Mouse (Mus musculus) myocyte (in vitro differentiated cells): ENCODE results near the gene Spaca9. TPM values are rescaled to one million over a fixed set of nuclear protein-coding genes. Genes with fewer than 3 reads are reported as not detected.

Experiments
- H3K27me3 ChIP-seq: one replicate; pipeline ENCODE4 v1.6.1; 2011; ENCODE audit not compliant: control insufficient read depth, insufficient read depth, insufficient read length
- H3K36me3 ChIP-seq: one replicate; pipeline ENCODE4 v1.6.1; 2011; ENCODE audit not compliant: control insufficient read depth, insufficient read depth
- H3K4me2 ChIP-seq: one replicate; pipeline ENCODE4 v1.6.1; 2011; ENCODE audit warnings: low read depth, control low read depth
- H3K4me3 ChIP-seq: one replicate; pipeline ENCODE4 v1.5.1; 2011; ENCODE audit warnings: mild to moderate bottlenecking, control low read depth, moderate library complexity
- H3K79me2 ChIP-seq: one replicate; pipeline ENCODE4 v1.6.1; 2011; ENCODE audit not compliant: control insufficient read depth, insufficient read depth
- H3ac ChIP-seq: one replicate; pipeline ENCODE4 v1.6.1; 2011; ENCODE audit not compliant: control insufficient read depth, insufficient read length
- CEBPB ChIP-seq: IDR thresholded peaks from 2 replicates; pipeline ENCODE4 v1.6.1; 2011; ENCODE audit warnings: mild to moderate bottlenecking, moderate library complexity; ENCODE audit not compliant: poor library complexity, insufficient read depth, severe bottlenecking
- E2F4 ChIP-seq: IDR thresholded peaks from one replicate; pipeline ENCODE4 v1.6.1; 2011; ENCODE audit warnings: mild to moderate bottlenecking, control low read depth, moderate library complexity; ENCODE audit not compliant: insufficient read depth
- MAX ChIP-seq: IDR thresholded peaks from one replicate; pipeline ENCODE4 v1.6.1; 2011; ENCODE audit warnings: low read depth, mild to moderate bottlenecking, control low read depth
- MYOD1 ChIP-seq, 3 experiments: IDR thresholded peaks; one replicate each; pipeline ENCODE4 v1.6.1; 2011; ENCODE audit warnings: control low read depth in 2 of 3, low read depth in 2 of 3, mild to moderate bottlenecking in 2 of 3, moderate library complexity in 1 of 3; ENCODE audit not compliant: insufficient read length in 2 of 3, control insufficient read depth in 1 of 3
- MYOG ChIP-seq, 3 experiments: IDR thresholded peaks; one replicate each; pipeline ENCODE4 v1.6.1; 2011; ENCODE audit warnings: control low read depth in 2 of 3, low read depth in 2 of 3, mild to moderate bottlenecking in 2 of 3; ENCODE audit not compliant: insufficient read length in 2 of 3, control insufficient read depth in 1 of 3, insufficient read depth in 1 of 3
- POLR2A ChIP-seq: IDR thresholded peaks from one replicate; pipeline ENCODE4 v1.6.1; 2011; ENCODE audit warnings: low read depth, mild to moderate bottlenecking, control low read depth, moderate library complexity; ENCODE audit not compliant: insufficient read length
- POLR2AphosphoS2 ChIP-seq: IDR thresholded peaks from one replicate; pipeline ENCODE4 v1.6.1; 2011; ENCODE audit warnings: low read depth, control low read depth; ENCODE audit not compliant: insufficient read length
- REST ChIP-seq: IDR thresholded peaks from one replicate; pipeline ENCODE4 v1.6.1; 2011; ENCODE audit warnings: mild to moderate bottlenecking, control low read depth, moderate library complexity; ENCODE audit not compliant: insufficient read depth, insufficient read length
- SRF ChIP-seq: IDR thresholded peaks from one replicate; pipeline ENCODE4 v1.6.1; 2011; ENCODE audit warnings: low read depth; ENCODE audit not compliant: control insufficient read depth, insufficient read length
- TCF12 ChIP-seq: IDR thresholded peaks from one replicate; pipeline ENCODE4 v1.6.1; 2011; ENCODE audit warnings: mild to moderate bottlenecking, control low read depth; ENCODE audit not compliant: poor library complexity, insufficient read depth, severe bottlenecking
- TCF3 ChIP-seq: IDR thresholded peaks from one replicate; pipeline ENCODE4 v1.6.1; 2011; ENCODE audit warnings: low read depth, control low read depth; ENCODE audit not compliant: insufficient read length
- USF1 ChIP-seq: IDR thresholded peaks from one replicate; pipeline ENCODE4 v1.6.1; 2011; ENCODE audit warnings: low read depth, mild to moderate bottlenecking, control low read depth, moderate library complexity
- polyA plus RNA-seq: library from polyadenylated mRNA; unstranded; fragments of >200 nt; fragmentation: generic; extraction: Trizol; gene quantifications from one replicate; pipeline ENCODE4 v1.2.1, GENCODE M21; 2012; ENCODE audit warnings: missing spikeins

Spaca9 gene
- polyA plus RNA-seq, 1 experiment, result 0.47 TPM

- Histone ChIP-seq H3K79me2 (no peaks in the 10 kb centered on the region), H3K4me3 (no peak overlapping the region), H3K27me3 (peaks cover 5% of the 10 kb centered on the region), H3K4me2 (no peak overlapping the region), H3ac (no peak overlapping the region), H3K36me3 (no peaks in the 10 kb centered on the region)
- TF ChIP-seq MAX, result no peak
- no peak for TF ChIP-seq MYOD1 (IDR thresholded peaks at IDR 0.05; ENCODE audit: control insufficient read depth in 1 of 3, insufficient read length in 2 of 3, low read depth in 2 of 3)
- TF ChIP-seq E2F4, result no peak
- TF ChIP-seq SRF, result no peak
- TF ChIP-seq TCF3, result no peak
- TF ChIP-seq CEBPB, result no peak
- no peak for TF ChIP-seq POLR2AphosphoS2
Observed at GRCm38 (mm10) chr2:28692692-28693091, 6.8 kb downstream of the Spaca9 start.

GRCm38 (mm10) chr2:28688431-28688830, 11.1 kb downstream of the Spaca9 start:
- Histone ChIP-seq H3K36me3 (peaks cover 5% of the 10 kb centered on the region), H3ac (no peak overlapping the region)
- TF ChIP-seq USF1 (no peak), POLR2A (no peak), MYOG (IDR thresholded peaks at IDR 0.05; ENCODE audit: control insufficient read depth in 1 of 3, insufficient read depth in 1 of 3, insufficient read length in 2 of 3, low read depth in 2 of 3) (no peak), REST (no peak), TCF12 (no peak)

GRCm38 (mm10) chr2:28685895-28686294, 13.6 kb downstream of the Spaca9 start:
- no peaks in the 10 kb centered on the region for H3K79me2 ChIP-seq
- H3K27me3 ChIP-seq, result no peaks in the 10 kb centered on the region
- H3K4me3 ChIP-seq, result no peak overlapping the region
- no peak overlapping the region for H3K4me2 ChIP-seq
- no peak for TF ChIP-seq MYOG (IDR thresholded peaks at IDR 0.05; ENCODE audit: control insufficient read depth in 1 of 3, insufficient read depth in 1 of 3, insufficient read length in 2 of 3, low read depth in 2 of 3)
- H3K36me3 ChIP-seq, result peaks cover 24% of the 10 kb centered on the region
- no peak overlapping the region for H3ac ChIP-seq

More at GRCm38 (mm10) chr2:28688431-28688830, 11.1 kb downstream of the Spaca9 start:
- H3K4me3 ChIP-seq, result no peak overlapping the region
- H3K79me2 ChIP-seq, result no peaks in the 10 kb centered on the region
- no peak overlapping the region for H3K4me2 ChIP-seq
- no peaks in the 10 kb centered on the region for H3K27me3 ChIP-seq

- H3ac ChIP-seq, result no peak overlapping the region
- no peak overlapping the region for H3K4me2 ChIP-seq
- H3K4me3 ChIP-seq, result no peak overlapping the region
- TF ChIP-seq E2F4 (no peak), POLR2AphosphoS2 (no peak), MYOD1 (IDR thresholded peaks at IDR 0.05; ENCODE audit: control insufficient read depth in 1 of 3, insufficient read length in 2 of 3, low read depth in 2 of 3) (no peak)
- no peaks in the 10 kb centered on the region for H3K27me3 ChIP-seq
- no peaks in the 10 kb centered on the region for H3K79me2 ChIP-seq
- peaks cover 54% of the 10 kb centered on the region for H3K36me3 ChIP-seq
Observed at GRCm38 (mm10) chr2:28681718-28682117, 17.8 kb downstream of the Spaca9 start.

GRCm38 (mm10) chr2:28680710-28681109, 18.8 kb downstream of the Spaca9 start:
- Histone ChIP-seq H3K4me3 (no peak overlapping the region), H3ac (no peak overlapping the region), H3K27me3 (no peaks in the 10 kb centered on the region), H3K36me3 (peaks cover 62% of the 10 kb centered on the region), H3K4me2 (no peak overlapping the region), H3K79me2 (no peaks in the 10 kb centered on the region)
- TF ChIP-seq USF1 (no peak), MAX (no peak), REST (no peak), TCF3 (no peak), TCF12 (no peak), MYOG (IDR thresholded peaks at IDR 0.05; ENCODE audit: control insufficient read depth in 1 of 3, insufficient read depth in 1 of 3, insufficient read length in 2 of 3, low read depth in 2 of 3) (no peak), E2F4 (no peak), POLR2AphosphoS2 (no peak), MYOD1 (IDR thresholded peaks at IDR 0.05; ENCODE audit: control insufficient read depth in 1 of 3, insufficient read length in 2 of 3, low read depth in 2 of 3) (no peak), SRF (no peak), POLR2A (no peak), CEBPB (no peak)

- Histone ChIP-seq H3K4me3 (no peak overlapping the region), H3ac (no peak overlapping the region), H3K27me3 (no peaks in the 10 kb centered on the region), H3K79me2 (no peaks in the 10 kb centered on the region), H3K36me3 (peaks cover 70% of the 10 kb centered on the region), H3K4me2 (no peak overlapping the region)
- TF ChIP-seq USF1, result no peak
- no peak for TF ChIP-seq POLR2A
- no peak for TF ChIP-seq MAX
- TF ChIP-seq MYOG (IDR thresholded peaks at IDR 0.05; ENCODE audit: control insufficient read depth in 1 of 3, insufficient read depth in 1 of 3, insufficient read length in 2 of 3, low read depth in 2 of 3), result no peak
- TF ChIP-seq TCF12, result no peak
- TF ChIP-seq TCF3, result no peak
- no peak for TF ChIP-seq REST
- no peak for TF ChIP-seq SRF
- no peak for TF ChIP-seq CEBPB
- no peak for TF ChIP-seq MYOD1 (IDR thresholded peaks at IDR 0.05; ENCODE audit: control insufficient read depth in 1 of 3, insufficient read length in 2 of 3, low read depth in 2 of 3)
- TF ChIP-seq E2F4, result no peak
- no peak for TF ChIP-seq POLR2AphosphoS2
Observed at GRCm38 (mm10) chr2:28676005-28676404, 23.5 kb downstream of the Spaca9 start.
